In the genomic region with DNA sequence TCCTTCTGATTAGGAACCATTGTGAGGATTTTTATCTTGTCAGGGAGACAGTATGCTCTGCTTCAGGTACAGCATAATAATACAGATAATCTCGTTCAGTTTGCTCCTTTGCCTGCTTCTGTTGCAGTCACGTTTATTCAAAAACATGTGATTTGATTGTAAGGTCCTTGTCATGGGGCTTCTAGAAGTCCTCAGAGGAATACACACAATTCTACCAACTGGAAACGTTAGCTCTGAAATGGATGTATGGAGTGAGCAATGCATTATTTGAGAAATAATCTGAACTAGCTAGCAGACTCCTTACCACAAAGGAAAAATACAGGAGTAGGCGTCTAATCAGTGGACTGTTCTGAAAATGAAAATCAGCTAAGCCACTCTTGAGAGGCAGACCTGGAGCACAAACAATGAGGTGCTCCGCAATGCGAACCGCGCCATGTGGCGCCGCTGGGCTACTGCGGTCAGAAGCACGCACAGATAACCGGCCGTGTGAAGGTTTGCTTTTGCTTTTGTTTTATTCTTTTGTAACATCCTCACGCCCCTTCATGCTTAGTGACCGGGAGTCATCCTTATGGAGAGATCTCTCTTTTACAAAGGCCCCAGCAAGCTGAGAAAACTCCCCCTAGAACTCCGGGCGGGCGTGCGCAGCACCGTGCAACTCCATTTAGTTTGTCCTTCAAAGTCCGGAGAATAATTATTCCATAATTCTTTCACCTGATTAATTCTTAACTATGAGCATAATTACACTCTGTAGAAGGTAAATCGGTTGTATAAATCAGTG, we compare ENCODE assay signal across 8 mouse cellular contexts.
A peak's percentile ranks its signal among the peaks of the same experiment; 100 is the strongest.
DNase-seq lines count a peak whose midpoint lies in the region; ATAC-seq and TF ChIP-seq lines count a peak whose summit lies in the region.

No protein-coding gene starts in this region.

- no peaks in the 10 kb centered on the region for H3K36me3 ChIP-seq in hindbrain, embryonic 10.5 days

- peaks cover 8% of the 10 kb centered on the region; the same call in 1 of the 2 replicates for H3K27me3 ChIP-seq in hindbrain, embryonic 10.5 days (ENCODE audit: insufficient read depth, poor library complexity, severe bottlenecking)

- peak overlapping the region; percentile 86 for H3K27ac ChIP-seq in hindbrain, embryonic 10.5 days
- no peak overlapping the region for H3K27ac ChIP-seq in olfactory bulb, adult 2 months (ENCODE audit: insufficient read depth, low read depth, low read length)

- 0 out of 2 replicates have a peak, but pooled peaks cover 3% of the 10 kb centered on the region for H3K4me1 ChIP-seq in hindbrain, embryonic 10.5 days (replicated peaks)
- peaks cover 3% of the 10 kb centered on the region; the same call in 1 of the 2 replicates for H3K4me1 ChIP-seq in olfactory bulb, adult 2 months (ENCODE audit: control insufficient read depth, insufficient read depth, low read length)

- peak overlapping the region; percentile 60 for H3K4me3 ChIP-seq in hindbrain, embryonic 10.5 days
- H3K4me3 ChIP-seq in olfactory bulb, adult 2 months (ENCODE audit: insufficient read depth, low read depth, low read length): peak overlapping the region; percentile 42

- ATAC-seq in erythroblast, adult 5-6 weeks (replicated peaks; ENCODE audit: low FRiP score, poor library complexity, severe bottlenecking): no peak

- no peak for TF ChIP-seq POLR2A in olfactory bulb, adult 2 months (IDR thresholded peaks at IDR 0.05; ENCODE audit: insufficient read depth, low read depth, low read length)

- TF ChIP-seq CTCF in olfactory bulb, adult 2 months (IDR thresholded peaks at IDR 0.05; ENCODE audit: insufficient read depth, low read depth, low read length): no peak

- 6% methylated on average over 23 of the region's 23 CpGs for WGBS in hindbrain, embryonic 10.5 days
- WGBS in olfactory bulb, adult 2 months: 5% methylated on average over 23 of the region's 23 CpGs

- DNase-seq in lung, postnatal 10 days: peak; percentile 1
- no peak for DNase-seq in lung, adult 18-20 months
- DNase-seq in embryo, embryonic 10 days (ENCODE audit: low spot score): peak; percentile 64
- peak; percentile 66 for DNase-seq in hindbrain, embryonic 10.5 days (ENCODE audit: low spot score)
- DNase-seq in left cerebral cortex, postnatal 4 days: peak; percentile 59
- DNase-seq in urinary bladder, postnatal 10 days (ENCODE audit: low spot score): no peak

- intact Hi-C loops in left cerebral cortex, postnatal 4 days (cut with DNase I): no loop called here

- H3K9me3 ChIP-seq in hindbrain, embryonic 10.5 days: no peaks in the 10 kb centered on the region

Comparison
In these comparisons a context has a peak if more than half of its experiments do, and no peak if none do; other contexts are left out.
1. DNase-seq: peak in lung, postnatal 10 days (single experiment), embryo, embryonic 10 days (single experiment), hindbrain, embryonic 10.5 days (single experiment) and left cerebral cortex, postnatal 4 days (single experiment); none in lung, adult 18-20 months (0 of 2) and urinary bladder, postnatal 10 days (single experiment).